Mouse (Mus musculus) limb, embryonic 11.5 days (tissue): Measurements from ENCODE around the gene Pcsk5. TPM values are rescaled to one million over a fixed set of nuclear protein-coding genes. Genes with fewer than 3 reads are reported as not detected.

ENCODE experiments used
- ATAC-seq: fragments of 200-750 bp; cut with Nextera tagmentation; 2 replicates; pipeline ENCODE4 v1.8.0; 2017; ENCODE audit warnings: low read depth; ENCODE audit not compliant: insufficient number of reproducible peaks, low FRiP score, low TSS enrichment
- DNase-seq: peaks from one replicate; pipeline ENCODE4 v3.0.0-alpha.2; 2015; ENCODE audit warnings: low spot score
- H3K27ac ChIP-seq: fragments of 300-500 bp; sonication (generic); replicated peaks from 2 replicates; pipeline ENCODE4 v1.5.1; 2014; ENCODE audit warnings: low read depth, mild to moderate bottlenecking, low read length
- H3K27me3 ChIP-seq: fragments of 300-500 bp; sonication (generic); 2 replicates; pipeline ENCODE4 v1.6.1; 2014; ENCODE audit warnings: mild to moderate bottlenecking, low read length, mixed read lengths; ENCODE audit not compliant: control insufficient read depth, insufficient read depth
- H3K36me3 ChIP-seq: fragments of 300-500 bp; sonication (generic); 2 replicates; pipeline ENCODE4 v1.6.1; 2014; ENCODE audit warnings: mild to moderate bottlenecking, low read length, moderate library complexity, mixed read lengths; ENCODE audit not compliant: control insufficient read depth, insufficient read depth
- H3K4me1 ChIP-seq: fragments of 300-500 bp; sonication (generic); 2 replicates; pipeline ENCODE4 v1.6.1; 2014; ENCODE audit warnings: low read length, mixed read lengths; ENCODE audit not compliant: control insufficient read depth, insufficient read depth
- H3K4me2 ChIP-seq: fragments of 300-500 bp; sonication (generic); 2 replicates; pipeline ENCODE4 v1.6.1; 2014; ENCODE audit warnings: low read depth, mild to moderate bottlenecking, moderate library complexity; ENCODE audit not compliant: severe bottlenecking
- H3K4me3 ChIP-seq: fragments of 300-500 bp; sonication (generic); 2 replicates; pipeline ENCODE4 v1.5.1; 2014; ENCODE audit warnings: low read depth, low read length
- H3K9ac ChIP-seq: fragments of 300-500 bp; sonication (generic); 2 replicates; pipeline ENCODE4 v1.6.1; 2014; ENCODE audit warnings: mild to moderate bottlenecking, low read length
- H3K9me3 ChIP-seq: fragments of 300-500 bp; sonication (generic); 2 replicates; pipeline ENCODE4 v1.6.1; 2016; ENCODE audit warnings: low read length; ENCODE audit not compliant: control insufficient read depth
- WGBS: fragments of 180-500 bp; shearing (Covaris S2); extraction: QIAGEN DNeasy Blood & Tissue Kit; methylation state at CpG from one replicate; pipeline ENCODE4 v1.1.7; 2014; 5-methylcytosine and 5-hydroxymethylcytosine counted together
- polyA plus RNA-seq: library from polyadenylated mRNA; unstranded; fragments of >200 nt; fragmentation: Nextera tagmentation; extraction: Ambion mirVana; gene quantifications from 2 replicates; pipeline ENCODE4 v1.2.1, GENCODE M21; 2014

Gene Pcsk5
- polyA plus RNA-seq, 1 experiment from 2014 or later, result 10.5 TPM

- Histone ChIP-seq H3K4me2 (no peak overlapping the region), H3K9ac (no peak overlapping the region), H3K27ac (no peak overlapping the region), H3K27me3 (no peaks in the 10 kb centered on the region), H3K36me3 (no peaks in the 10 kb centered on the region), H3K4me1 (no peaks in the 10 kb centered on the region), H3K9me3 (no peaks in the 10 kb centered on the region), H3K4me3 (no peak overlapping the region)
- ATAC-seq, result no peak
- DNase-seq, result no peak
- WGBS, result 95% methylated on average over 2 of the region's 2 CpGs
Measured at GRCm38 (mm10) chr19:17820046-17820445, 17.4 kb downstream of the Pcsk5 start.

- no peaks in the 10 kb centered on the region for H3K4me1 ChIP-seq
- WGBS, result 81% methylated on average over 5 of the region's 5 CpGs
- no peak overlapping the region for H3K27ac ChIP-seq
- H3K4me2 ChIP-seq, result no peak overlapping the region
- H3K4me3 ChIP-seq, result no peak overlapping the region
- DNase-seq (no peak), ATAC-seq (no peak)
- no peaks in the 10 kb centered on the region for H3K9me3 ChIP-seq
- no peak overlapping the region for H3K9ac ChIP-seq
- H3K27me3 ChIP-seq, result no peaks in the 10 kb centered on the region
- H3K36me3 ChIP-seq, result no peaks in the 10 kb centered on the region
Measured at GRCm38 (mm10) chr19:17819081-17819480, 18.4 kb downstream of the Pcsk5 start.

- Histone ChIP-seq H3K27me3 (no peaks in the 10 kb centered on the region), H3K4me1 (no peaks in the 10 kb centered on the region), H3K4me2 (no peak overlapping the region), H3K4me3 (no peak overlapping the region), H3K36me3 (no peaks in the 10 kb centered on the region), H3K27ac (no peak overlapping the region), H3K9me3 (no peaks in the 10 kb centered on the region), H3K9ac (no peak overlapping the region)
- DNase-seq, result no peak
- ATAC-seq, result no peak
- 73% methylated on average over 3 of the region's 3 CpGs for WGBS
Measured at GRCm38 (mm10) chr19:17815062-17815461, 22.4 kb downstream of the Pcsk5 start.

GRCm38 (mm10) chr19:17813449-17813990 is 23.9 kb downstream of the Pcsk5 start:
- 73% methylated on average over 5 of the region's 5 CpGs for WGBS
- H3K9me3 ChIP-seq, result no peaks in the 10 kb centered on the region

GRCm38 (mm10) chr19:17812661-17813060 is 24.8 kb downstream of the Pcsk5 start:
- ATAC-seq (no peak), DNase-seq (no peak)
- H3K27ac ChIP-seq, result no peak overlapping the region
- H3K9me3 ChIP-seq, result no peaks in the 10 kb centered on the region
- 75% methylated on average over 7 of the region's 7 CpGs for WGBS
- H3K4me1 ChIP-seq, result no peaks in the 10 kb centered on the region
- H3K9ac ChIP-seq, result no peak overlapping the region
- no peaks in the 10 kb centered on the region for H3K36me3 ChIP-seq
- no peak overlapping the region for H3K4me3 ChIP-seq
- H3K27me3 ChIP-seq, result no peaks in the 10 kb centered on the region
- H3K4me2 ChIP-seq, result no peak overlapping the region

More at GRCm38 (mm10) chr19:17813449-17813990, 23.9 kb downstream of the Pcsk5 start:
- Histone ChIP-seq H3K9ac (no peak overlapping the region), H3K27ac (no peak overlapping the region), H3K36me3 (no peaks in the 10 kb centered on the region), H3K27me3 (no peaks in the 10 kb centered on the region), H3K4me1 (no peaks in the 10 kb centered on the region), H3K4me2 (no peak overlapping the region), H3K4me3 (no peak overlapping the region)
- DNase-seq (no peak), ATAC-seq (no peak)

- Histone ChIP-seq H3K36me3 (no peaks in the 10 kb centered on the region), H3K9ac (no peak overlapping the region), H3K4me3 (no peak overlapping the region), H3K4me2 (no peak overlapping the region), H3K9me3 (no peaks in the 10 kb centered on the region), H3K27me3 (no peaks in the 10 kb centered on the region), H3K4me1 (no peaks in the 10 kb centered on the region), H3K27ac (no peak overlapping the region)
- WGBS, result 74% methylated on average over 5 of the region's 5 CpGs
- ATAC-seq (no peak), DNase-seq (no peak)
Measured at GRCm38 (mm10) chr19:17806626-17807025, 30.8 kb downstream of the Pcsk5 start.

GRCm38 (mm10) chr19:17800798-17801197 is 36.6 kb downstream of the Pcsk5 start:
- DNase-seq (no peak), ATAC-seq (no peak)
- H3K27ac ChIP-seq, result no peak overlapping the region
- no peaks in the 10 kb centered on the region for H3K27me3 ChIP-seq
- 94% methylated on average over 1 of the region's 1 CpGs for WGBS
- H3K4me3 ChIP-seq, result no peak overlapping the region
- no peak overlapping the region for H3K9ac ChIP-seq
- no peak overlapping the region for H3K4me2 ChIP-seq
- H3K4me1 ChIP-seq, result no peaks in the 10 kb centered on the region
- no peaks in the 10 kb centered on the region for H3K36me3 ChIP-seq
- H3K9me3 ChIP-seq, result no peaks in the 10 kb centered on the region

- Histone ChIP-seq H3K4me2 (no peak overlapping the region), H3K27ac (no peak overlapping the region), H3K27me3 (no peaks in the 10 kb centered on the region), H3K4me1 (no peaks in the 10 kb centered on the region), H3K9me3 (no peaks in the 10 kb centered on the region), H3K4me3 (no peak overlapping the region), H3K9ac (no peak overlapping the region), H3K36me3 (no peaks in the 10 kb centered on the region)
- ATAC-seq (no peak), DNase-seq (no peak)
- 92% methylated on average over 4 of the region's 4 CpGs for WGBS
Measured at GRCm38 (mm10) chr19:17799419-17800185, 37.8 kb downstream of the Pcsk5 start.
